Mouse (Mus musculus) hindbrain, postnatal 0 days (tissue): Measurements from ENCODE around the gene Fam84a. TPM values are rescaled to one million over a fixed set of nuclear protein-coding genes. Genes with fewer than 3 reads are reported as not detected.
A peak's percentile ranks its signal among the peaks of the same experiment; 100 is the strongest.

Experiments used
- ATAC-seq: fragments of 200-750 bp; cut with Nextera tagmentation; 2 replicates; pipeline ENCODE4 v1.8.0; 2017; ENCODE audit warnings: mild to moderate bottlenecking, moderate TSS enrichment, moderate library complexity
- DNase-seq: peaks from one replicate; pipeline ENCODE4 v3.0.0-alpha.2; 2015; ENCODE audit warnings: low spot score
- H3K27ac ChIP-seq: fragments of 300-500 bp; sonication (generic); 2 replicates; pipeline ENCODE4 v1.5.1; 2014; ENCODE audit warnings: mild to moderate bottlenecking
- H3K27me3 ChIP-seq: fragments of 300-500 bp; sonication (generic); 2 replicates; pipeline ENCODE4 v1.6.1; 2014; ENCODE audit warnings: low read length, mixed read lengths; ENCODE audit not compliant: insufficient read depth
- H3K36me3 ChIP-seq: fragments of 300-500 bp; sonication (generic); 2 replicates; pipeline ENCODE4 v1.6.1; 2014; ENCODE audit warnings: low read length, mixed read lengths; ENCODE audit not compliant: insufficient read depth
- H3K4me1 ChIP-seq: fragments of 300-500 bp; sonication (generic); 2 replicates; pipeline ENCODE4 v1.6.1; 2014; ENCODE audit warnings: antibody characterized with exemption, low read length, mixed read lengths; ENCODE audit not compliant: insufficient read depth
- H3K4me2 ChIP-seq: fragments of 300-500 bp; sonication (generic); 2 replicates; pipeline ENCODE4 v1.6.1; 2014; ENCODE audit warnings: low read depth, mild to moderate bottlenecking, low read length, moderate library complexity, mixed read lengths
- H3K4me3 ChIP-seq: fragments of 300-500 bp; sonication (generic); 2 replicates; pipeline ENCODE4 v1.5.1; 2014; ENCODE audit warnings: low read length
- H3K9ac ChIP-seq: fragments of 300-500 bp; sonication (generic); replicated peaks from 2 replicates; pipeline ENCODE4 v1.6.1; 2014; ENCODE audit warnings: mild to moderate bottlenecking, low read length, moderate library complexity, mixed read lengths
- H3K9me3 ChIP-seq: fragments of 300-500 bp; sonication (generic); 2 replicates; pipeline ENCODE4 v1.6.1; 2016; ENCODE audit warnings: low read length, mixed read lengths
- CTCF ChIP-seq: IDR thresholded peaks from 2 replicates; pipeline ENCODE4 v1.5.1; 2016; ENCODE audit warnings: antibody characterized with exemption, control low read depth, low read depth
- WGBS: fragments of 180-500 bp; shearing (Covaris S2); extraction: QIAGEN DNeasy Blood & Tissue Kit; methylation state at CpG from one replicate; pipeline ENCODE4 v1.1.7; 2014; 5-methylcytosine and 5-hydroxymethylcytosine counted together
- polyA plus RNA-seq: library from polyadenylated mRNA; unstranded; fragments of >200 nt; fragmentation: Nextera tagmentation; extraction: Ambion mirVana; gene quantifications from 2 replicates; pipeline ENCODE4 v1.2.1, GENCODE M21; 2015
- total RNA-seq: library from RNA; depleted of rRNA; stranded (reverse); fragments of >200 nt; gene quantifications from 2 replicates; pipeline ENCODE4 v1.2.3, GENCODE M21; 2014; rRNA removed

Fam84a gene
- total RNA-seq = 85.0 and 85.7 TPM in 2 replicates
- 46.5 and 48.0 TPM in 2 replicates for polyA plus RNA-seq

DNA sequence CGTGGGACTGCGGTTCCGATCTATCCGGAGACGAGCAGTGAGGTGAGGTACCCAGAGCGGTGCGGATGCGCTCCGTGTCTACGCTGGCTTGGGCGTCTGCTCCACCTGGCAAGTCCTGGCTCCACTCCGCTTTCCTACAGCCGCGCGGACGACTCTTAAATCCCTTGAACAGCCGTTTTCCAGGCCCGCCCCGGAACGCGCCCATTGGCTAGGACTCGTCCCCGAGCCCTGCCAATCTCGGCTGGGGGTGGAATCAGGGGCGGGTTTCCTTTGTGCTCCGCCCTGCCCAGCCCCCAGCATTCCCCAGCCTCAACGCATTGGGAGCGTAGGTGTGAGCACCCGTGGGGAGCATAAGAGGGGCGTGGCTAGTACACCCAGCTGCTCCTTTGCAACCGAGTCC, at the start of gene Fam84a:
TSS of gene Fam84a (minus strand) at position 134 of the 400 bp plus-strand sequence.
- WGBS = under 1% methylated on average over 31 of the region's 31 CpGs
- Histone ChIP-seq H3K36me3 (no peaks in the 10 kb centered on the region), H3K4me2 (peak within 1 kb of the TSS; percentile 92), H3K9ac (peak within 1 kb of the TSS; percentile 67), H3K4me1 (peaks cover 10% of the 10 kb centered on the region; the same call in 1 of the 2 replicates), H3K9me3 (no peaks in the 10 kb centered on the region), H3K4me3 (peak within 1 kb of the TSS; percentile 75), H3K27ac (peak within 1 kb of the TSS; percentile 78), H3K27me3 (no peaks in the 10 kb centered on the region)
- ATAC-seq = peak; percentile 97
- TF ChIP-seq CTCF = no peak
- peak; percentile 98 for DNase-seq

DNA sequence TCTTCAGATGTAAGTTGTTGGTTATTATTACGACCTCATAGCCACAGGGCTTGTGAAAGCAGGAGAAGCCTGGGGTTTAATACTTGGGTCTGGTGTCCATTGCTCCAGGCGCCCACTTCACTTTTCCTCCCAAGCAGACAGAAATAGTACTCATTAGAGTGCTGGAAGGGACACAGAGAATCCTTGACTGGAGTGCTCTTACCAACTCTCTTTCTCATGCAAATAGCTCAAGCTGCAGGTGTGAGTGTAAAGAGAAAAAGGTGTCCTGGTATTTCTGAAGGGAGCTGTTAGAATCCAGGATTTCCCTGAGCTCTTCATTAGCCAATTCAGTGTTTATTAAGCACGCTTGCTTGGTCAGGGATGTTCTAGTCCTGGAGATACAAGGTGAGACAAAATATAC, 43.6 kb upstream of the Fam84a start:
- Histone ChIP-seq H3K4me2 (no peak overlapping the region), H3K36me3 (no peaks in the 10 kb centered on the region), H3K4me3 (no peak overlapping the region), H3K27me3 (no peaks in the 10 kb centered on the region), H3K4me1 (no peaks in the 10 kb centered on the region), H3K9me3 (no peaks in the 10 kb centered on the region), H3K27ac (no peak overlapping the region), H3K9ac (no peak overlapping the region)
- no peak for ATAC-seq
- no peak for TF ChIP-seq CTCF
- 75% methylated on average over 3 of the region's 3 CpGs for WGBS
- no peak for DNase-seq

DNA sequence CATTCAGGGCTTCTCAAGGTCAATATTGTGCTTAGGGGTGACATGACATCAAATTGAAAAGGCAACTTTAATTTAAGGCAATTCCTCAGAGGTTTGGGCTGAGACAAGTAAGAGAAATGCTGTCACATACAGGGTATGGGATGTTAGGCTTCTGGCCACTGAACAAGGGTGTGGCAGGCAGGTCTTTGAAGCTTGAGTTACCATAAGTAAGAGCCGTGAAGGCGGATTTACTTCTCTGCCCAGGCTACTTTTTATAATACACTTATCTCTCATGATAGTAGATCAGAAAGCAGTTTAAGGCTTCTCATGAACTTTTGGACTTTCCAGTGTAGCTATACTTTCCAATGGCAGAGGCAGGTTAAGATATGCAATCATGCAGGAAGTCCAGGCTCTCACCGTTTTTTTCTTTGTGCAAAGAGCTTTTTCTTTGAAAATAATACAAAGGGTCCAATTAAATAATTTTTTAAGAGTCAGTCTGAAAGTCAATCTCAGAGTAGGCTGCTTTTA, 34.9 kb upstream of the Fam84a start:
- no peak overlapping the region for H3K4me2 ChIP-seq
- no peaks in the 10 kb centered on the region for H3K27me3 ChIP-seq
- no peak for DNase-seq
- WGBS = 90% methylated on average over 3 of the region's 3 CpGs
- no peaks in the 10 kb centered on the region for H3K9me3 ChIP-seq
- no peaks in the 10 kb centered on the region for H3K36me3 ChIP-seq
- TF ChIP-seq CTCF = no peak
- no peak overlapping the region for H3K9ac ChIP-seq
- H3K4me1 ChIP-seq = no peaks in the 10 kb centered on the region
- H3K4me3 ChIP-seq = no peak overlapping the region
- no peak for ATAC-seq
- H3K27ac ChIP-seq = no peak overlapping the region

DNA sequence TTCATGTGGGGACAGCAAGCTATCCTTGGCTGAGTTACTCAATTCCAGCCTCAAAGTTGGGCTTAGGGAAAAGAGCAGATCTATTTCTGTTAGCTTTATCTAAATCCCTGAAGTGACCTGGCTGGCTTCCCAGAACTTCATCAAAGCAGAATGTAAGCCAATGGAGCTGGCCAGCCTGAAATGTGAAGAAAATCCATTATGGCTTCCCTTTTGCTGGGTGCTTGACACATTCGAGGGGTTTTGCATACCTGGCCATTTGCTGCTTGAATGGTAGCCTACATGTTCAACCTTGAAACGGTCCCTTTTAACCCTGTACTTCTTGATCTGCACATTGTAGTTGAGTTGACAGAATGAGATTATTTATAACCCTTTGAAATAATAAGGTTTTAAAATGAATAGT, 13.9 kb upstream of the Fam84a start:
- ATAC-seq = no peak
- WGBS = 56% methylated on average over 2 of the region's 2 CpGs
- Histone ChIP-seq H3K27ac (no peak overlapping the region), H3K36me3 (no peaks in the 10 kb centered on the region), H3K9me3 (no peaks in the 10 kb centered on the region), H3K27me3 (no peaks in the 10 kb centered on the region), H3K4me2 (no peak overlapping the region), H3K9ac (no peak overlapping the region), H3K4me1 (no peaks in the 10 kb centered on the region), H3K4me3 (no peak overlapping the region)
- peak; percentile 60 for DNase-seq
- no peak for TF ChIP-seq CTCF

DNA sequence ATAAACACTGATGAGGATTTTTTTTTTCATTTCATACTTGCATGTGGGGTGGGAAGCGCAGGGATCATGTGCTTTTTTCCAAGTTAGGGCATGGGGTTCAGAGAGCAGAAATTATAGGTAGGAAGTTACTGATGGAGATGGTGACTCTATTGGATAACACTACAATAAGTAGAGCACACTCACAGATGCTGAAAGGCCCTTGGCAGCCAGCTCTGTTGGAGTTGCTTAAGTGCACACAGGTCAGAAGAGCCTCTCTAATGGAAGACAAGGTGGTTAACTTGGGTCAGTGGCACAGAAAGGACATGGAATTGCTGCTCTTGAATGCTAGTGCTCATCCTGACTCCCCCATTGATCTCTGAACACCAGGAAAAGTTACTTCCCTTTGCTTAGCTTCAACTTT, 13.1 kb upstream of the Fam84a start:
- no peaks in the 10 kb centered on the region for H3K36me3 ChIP-seq
- no peak overlapping the region for H3K9ac ChIP-seq
- no peaks in the 10 kb centered on the region for H3K9me3 ChIP-seq
- DNase-seq (no peak), ATAC-seq (no peak)
- no peak overlapping the region for H3K4me2 ChIP-seq
- no peak for TF ChIP-seq CTCF
- H3K27ac ChIP-seq = no peak overlapping the region
- no peaks in the 10 kb centered on the region for H3K27me3 ChIP-seq
- WGBS = 98% methylated on average over 1 of the region's 1 CpGs
- no peaks in the 10 kb centered on the region for H3K4me1 ChIP-seq
- H3K4me3 ChIP-seq = no peak overlapping the region

DNA sequence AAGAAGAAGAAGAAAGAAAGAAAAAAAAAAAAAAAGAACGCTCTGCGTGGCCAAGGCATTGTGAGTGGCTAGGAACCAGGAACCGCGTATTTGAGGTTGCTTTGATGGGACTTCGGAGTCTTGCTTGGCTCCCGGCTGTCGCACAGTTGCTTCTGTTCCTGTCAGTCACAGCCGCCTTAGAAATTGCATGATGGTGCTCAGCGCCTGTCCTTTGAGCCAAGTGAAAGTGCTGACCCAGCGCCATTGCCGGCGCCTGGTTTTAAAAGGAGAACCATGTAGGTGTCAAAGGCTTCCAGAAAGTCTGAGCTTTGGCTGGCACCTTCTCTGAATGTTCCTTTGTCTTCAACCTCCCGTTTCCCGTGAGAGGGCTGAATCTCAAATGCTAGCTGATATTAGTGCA, 572 bp upstream of the Fam84a start:
- Histone ChIP-seq H3K27ac (peak overlapping the region; percentile 60; the same call in 1 of the 2 replicates), H3K27me3 (no peaks in the 10 kb centered on the region), H3K9ac (peak overlapping the region; percentile 67), H3K4me1 (peaks cover 10% of the 10 kb centered on the region; the same call in 1 of the 2 replicates), H3K9me3 (no peaks in the 10 kb centered on the region), H3K4me2 (peak overlapping the region; percentile 92), H3K36me3 (no peaks in the 10 kb centered on the region), H3K4me3 (peak overlapping the region; percentile 75)
- 1% methylated on average over 13 of the region's 14 CpGs for WGBS
- DNase-seq (peak; percentile 68), ATAC-seq (0 out of 2 replicates have a peak, but pooled peaks have one; percentile 13)
- no peak for TF ChIP-seq CTCF

DNA sequence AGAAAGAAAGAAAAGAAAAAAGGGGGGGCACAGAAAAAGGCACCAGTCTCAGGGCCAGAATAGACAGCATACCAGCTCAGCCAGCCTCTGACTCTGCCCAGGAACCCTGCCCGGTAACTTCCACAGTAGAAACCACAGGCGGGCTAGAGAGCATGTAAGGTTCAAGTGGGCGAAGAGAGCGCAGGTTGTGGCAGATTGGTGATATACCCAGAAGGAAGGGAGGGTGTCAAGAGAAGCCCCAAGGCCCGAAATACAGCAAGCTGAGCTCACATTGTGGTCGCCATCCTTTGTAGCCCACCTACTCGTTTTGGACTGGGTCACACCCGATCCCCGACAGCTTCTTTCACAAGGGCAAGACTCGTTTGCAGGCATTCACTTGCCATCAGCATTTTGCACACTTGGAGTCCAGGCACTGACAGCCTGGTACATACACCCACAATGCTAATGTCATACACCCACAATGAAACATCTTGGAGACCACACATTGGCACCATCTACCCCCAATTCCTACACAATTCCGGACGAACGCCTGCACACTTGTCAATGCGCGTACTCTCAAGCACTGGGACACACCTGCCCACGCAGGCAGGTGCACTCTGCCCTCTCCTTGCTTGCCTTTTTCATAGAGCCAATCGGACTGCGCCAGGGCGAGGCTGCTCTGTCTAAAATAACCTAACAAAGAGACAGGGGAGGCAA, 770 bp downstream of the Fam84a start:
- H3K9ac ChIP-seq = peak overlapping the region; percentile 67
- DNase-seq (peak; percentile 40), ATAC-seq (peak; percentile 16)
- TF ChIP-seq CTCF = no peak
- H3K27ac ChIP-seq = peak overlapping the region; percentile 78
- 2% methylated on average over 19 of the region's 19 CpGs for WGBS
- H3K4me3 ChIP-seq = peak overlapping the region; percentile 75
- peaks cover 10% of the 10 kb centered on the region; the same call in 1 of the 2 replicates for H3K4me1 ChIP-seq
- no peaks in the 10 kb centered on the region for H3K9me3 ChIP-seq
- H3K27me3 ChIP-seq = no peaks in the 10 kb centered on the region
- peak overlapping the region; percentile 92 for H3K4me2 ChIP-seq
- H3K36me3 ChIP-seq = no peaks in the 10 kb centered on the region
